Mouse (Mus musculus): ENCODE results near the gene Wrap73. TPM values are rescaled to one million over a fixed set of nuclear protein-coding genes. Genes with fewer than 3 reads are reported as not detected.

The Wrap73 gene
- 44.3 and 52.6 TPM in 2 replicates for polyA plus RNA-seq (2016; fragmentation: Nextera tagmentation; extraction: Ambion mirVana)

- Histone ChIP-seq H3K27me3 (ENCODE audit: insufficient read depth, poor library complexity, severe bottlenecking) (peaks cover 58% of the 10 kb centered on the region), H3K27ac (peak within 1 kb of the TSS; percentile 88)
- 3% methylated on average over 49 of the region's 49 CpGs for WGBS
These were observed at the start of gene Wrap73 for GRCm38 (mm10) chr4:154142211-154143040. Gene Wrap73, plus strand, starts transcription at chr4:154142372.

GRCm38 (mm10) chr4:154093210-154093609, 49.0 kb upstream of the Wrap73 start:
- H3K9me3 ChIP-seq, result no peaks in the 10 kb centered on the region
- no peak overlapping the region for H3K27ac ChIP-seq
- no peaks in the 10 kb centered on the region for H3K36me3 ChIP-seq
- H3K4me1 ChIP-seq (replicated peaks), result peaks cover 32% of the 10 kb centered on the region
- no peak overlapping the region for H3K4me3 ChIP-seq
- DNase-seq (ENCODE audit: low spot score), result peak; percentile 23
- 33% methylated on average over 9 of the region's 9 CpGs for WGBS
- H3K27me3 ChIP-seq (ENCODE audit: insufficient read depth, poor library complexity, severe bottlenecking), result peaks cover 35% of the 10 kb centered on the region

More at GRCm38 (mm10) chr4:154142211-154143040, at the start of gene Wrap73:
- Histone ChIP-seq H3K4me1 (replicated peaks) (peaks cover 41% of the 10 kb centered on the region), H3K36me3 (peaks cover 20% of the 10 kb centered on the region), H3K9me3 (no peaks in the 10 kb centered on the region), H3K4me3 (peak within 1 kb of the TSS; percentile 83)
- peak; percentile 93 for DNase-seq (ENCODE audit: low spot score)

- Histone ChIP-seq H3K27ac (no peak overlapping the region), H3K27me3 (ENCODE audit: insufficient read depth, poor library complexity, severe bottlenecking) (peaks cover 30% of the 10 kb centered on the region; the same call in 1 of the 2 replicates), H3K4me3 (no peak overlapping the region), H3K9me3 (no peaks in the 10 kb centered on the region), H3K4me1 (replicated peaks) (peaks cover 21% of the 10 kb centered on the region), H3K36me3 (no peaks in the 10 kb centered on the region)
- DNase-seq (ENCODE audit: low spot score), result no peak
- 33% methylated on average over 6 of the region's 6 CpGs for WGBS
These were observed 46.1 kb upstream of the Wrap73 start for GRCm38 (mm10) chr4:154096111-154096510.

GRCm38 (mm10) chr4:154099361-154099760, 42.8 kb upstream of the Wrap73 start:
- 42% methylated on average over 7 of the region's 7 CpGs for WGBS
- H3K36me3 ChIP-seq, result no peaks in the 10 kb centered on the region
- peaks cover 15% of the 10 kb centered on the region for H3K4me1 ChIP-seq (replicated peaks)
- no peaks in the 10 kb centered on the region for H3K9me3 ChIP-seq
- H3K4me3 ChIP-seq, result no peak overlapping the region
- H3K27ac ChIP-seq, result peak overlapping the region; percentile 5; the same call in 1 of the 2 replicates
- peak; percentile 6 for DNase-seq (ENCODE audit: low spot score)
- H3K27me3 ChIP-seq (ENCODE audit: insufficient read depth, poor library complexity, severe bottlenecking), result peaks cover 50% of the 10 kb centered on the region

- H3K27ac ChIP-seq, result no peak overlapping the region
- DNase-seq (ENCODE audit: low spot score), result no peak
- no peaks in the 10 kb centered on the region for H3K36me3 ChIP-seq
- H3K4me3 ChIP-seq, result no peak overlapping the region
- peaks cover 8% of the 10 kb centered on the region for H3K4me1 ChIP-seq (replicated peaks)
- 73% methylated on average over 8 of the region's 8 CpGs for WGBS
- no peaks in the 10 kb centered on the region for H3K9me3 ChIP-seq
- peaks cover 50% of the 10 kb centered on the region for H3K27me3 ChIP-seq (ENCODE audit: insufficient read depth, poor library complexity, severe bottlenecking)
These were observed 38.8 kb upstream of the Wrap73 start for GRCm38 (mm10) chr4:154103386-154103785.

GRCm38 (mm10) chr4:154103912-154104311, 38.3 kb upstream of the Wrap73 start:
- Histone ChIP-seq H3K9me3 (no peaks in the 10 kb centered on the region), H3K27ac (no peak overlapping the region), H3K27me3 (ENCODE audit: insufficient read depth, poor library complexity, severe bottlenecking) (peaks cover 50% of the 10 kb centered on the region), H3K36me3 (no peaks in the 10 kb centered on the region), H3K4me1 (replicated peaks) (peaks cover 8% of the 10 kb centered on the region), H3K4me3 (no peak overlapping the region)
- no peak for DNase-seq (ENCODE audit: low spot score)
- 89% methylated on average over 10 of the region's 10 CpGs for WGBS

- Histone ChIP-seq H3K9me3 (no peaks in the 10 kb centered on the region), H3K27me3 (ENCODE audit: insufficient read depth, poor library complexity, severe bottlenecking) (peaks cover 51% of the 10 kb centered on the region), H3K4me1 (replicated peaks) (peaks cover 8% of the 10 kb centered on the region), H3K36me3 (no peaks in the 10 kb centered on the region), H3K4me3 (peak overlapping the region; percentile 32), H3K27ac (peak overlapping the region; percentile 50; the same call in 1 of the 2 replicates)
- WGBS, result 33% methylated on average over 20 of the region's 20 CpGs
- DNase-seq (ENCODE audit: low spot score), result peak; percentile 81
These were observed 36.7 kb upstream of the Wrap73 start for GRCm38 (mm10) chr4:154105381-154106001.

GRCm38 (mm10) chr4:154106497-154107061, 35.6 kb upstream of the Wrap73 start:
- 82% methylated on average over 13 of the region's 13 CpGs for WGBS
- Histone ChIP-seq H3K27ac (no peak overlapping the region), H3K4me3 (no peak overlapping the region), H3K4me1 (replicated peaks) (peaks cover 8% of the 10 kb centered on the region), H3K9me3 (no peaks in the 10 kb centered on the region), H3K36me3 (no peaks in the 10 kb centered on the region), H3K27me3 (ENCODE audit: insufficient read depth, poor library complexity, severe bottlenecking) (peaks cover 50% of the 10 kb centered on the region)
- DNase-seq (ENCODE audit: low spot score), result no peak

- 66% methylated on average over 18 of the region's 18 CpGs for WGBS
These were observed 32.8 kb upstream of the Wrap73 start for GRCm38 (mm10) chr4:154109216-154109849.

GRCm38 (mm10) chr4:154109850-154110243, 32.3 kb upstream of the Wrap73 start:
- Histone ChIP-seq H3K27me3 (ENCODE audit: insufficient read depth, poor library complexity, severe bottlenecking) (peaks cover 24% of the 10 kb centered on the region; the same call in 1 of the 2 replicates), H3K36me3 (no peaks in the 10 kb centered on the region), H3K9me3 (no peaks in the 10 kb centered on the region), H3K27ac (no peak overlapping the region), H3K4me1 (replicated peaks) (peaks cover 8% of the 10 kb centered on the region), H3K4me3 (no peak overlapping the region)
- 82% methylated on average over 11 of the region's 11 CpGs for WGBS
- DNase-seq (ENCODE audit: low spot score), result no peak

More at GRCm38 (mm10) chr4:154109216-154109849, 32.8 kb upstream of the Wrap73 start:
- DNase-seq (ENCODE audit: low spot score), result no peak
- H3K4me1 ChIP-seq (replicated peaks), result peaks cover 8% of the 10 kb centered on the region
- H3K4me3 ChIP-seq, result no peak overlapping the region
- H3K36me3 ChIP-seq, result no peaks in the 10 kb centered on the region
- H3K9me3 ChIP-seq, result no peaks in the 10 kb centered on the region
- H3K27ac ChIP-seq, result no peak overlapping the region
- peaks cover 28% of the 10 kb centered on the region for H3K27me3 ChIP-seq (ENCODE audit: insufficient read depth, poor library complexity, severe bottlenecking)

- Histone ChIP-seq H3K27ac (no peak overlapping the region), H3K36me3 (no peaks in the 10 kb centered on the region), H3K9me3 (no peaks in the 10 kb centered on the region), H3K4me1 (replicated peaks) (peaks cover 13% of the 10 kb centered on the region), H3K27me3 (ENCODE audit: insufficient read depth, poor library complexity, severe bottlenecking) (0 out of 2 replicates have a peak, but pooled peaks cover 8% of the 10 kb centered on the region), H3K4me3 (no peak overlapping the region)
- WGBS, result 59% methylated on average over 7 of the region's 7 CpGs
- no peak for DNase-seq (ENCODE audit: low spot score)
These were observed 25.8 kb upstream of the Wrap73 start for GRCm38 (mm10) chr4:154116421-154116820.

- Histone ChIP-seq H3K27me3 (ENCODE audit: insufficient read depth, poor library complexity, severe bottlenecking) (peaks cover 13% of the 10 kb centered on the region; the same call in 1 of the 2 replicates), H3K27ac (no peak overlapping the region), H3K36me3 (no peaks in the 10 kb centered on the region), H3K4me3 (no peak overlapping the region), H3K4me1 (replicated peaks) (peaks cover 13% of the 10 kb centered on the region), H3K9me3 (no peaks in the 10 kb centered on the region)
- 70% methylated on average over 9 of the region's 9 CpGs for WGBS
- no peak for DNase-seq (ENCODE audit: low spot score)
These were observed 23.4 kb upstream of the Wrap73 start for GRCm38 (mm10) chr4:154118782-154119181.
